Mouse (Mus musculus) heart, postnatal 0 days (tissue): Measurements from ENCODE around the gene Cebpb.

ENCODE experiments used
- CTCF ChIP-seq: IDR thresholded peaks from 2 replicates; pipeline ENCODE4 v1.5.1; 2016; ENCODE audit warnings: antibody characterized with exemption, control low read depth, low read depth
- EP300 ChIP-seq: IDR thresholded peaks from 2 replicates; pipeline ENCODE4 v1.6.1; 2016; ENCODE audit warnings: antibody characterized with exemption, low read depth

DNA sequence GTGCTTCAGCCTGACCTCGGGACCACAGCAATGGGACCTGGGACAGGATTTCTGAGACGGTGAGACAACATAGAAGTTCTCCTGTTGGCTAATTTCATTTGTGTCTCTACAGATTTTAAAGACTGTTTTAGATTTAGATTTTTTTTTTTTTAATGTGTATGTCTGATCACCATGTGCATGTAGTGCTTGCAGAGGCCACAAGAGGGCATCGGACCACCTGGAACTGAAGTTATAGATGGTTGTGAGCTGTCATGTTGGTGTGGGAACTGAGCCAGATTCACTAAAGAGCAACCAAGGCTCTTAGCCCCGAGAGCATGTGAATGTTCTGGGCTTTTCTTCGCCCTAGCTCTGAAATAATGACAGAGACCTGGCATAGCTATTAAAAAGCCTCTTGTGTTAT is 8.1 kb upstream of the Cebpb start:
- TF ChIP-seq CTCF (peak; percentile 57), EP300 (no peak)
